Mouse (Mus musculus) left cerebral cortex, postnatal 36 days (tissue): Measurements from ENCODE around the gene Fam45a. TPM values are rescaled to one million over a fixed set of nuclear protein-coding genes. Genes with fewer than 3 reads are reported as not detected.
"Not testable (repeated sequence)": the region's sequence is repeated elsewhere in the genome, so short reads cannot be mapped to it uniquely, and the experiment has no call there.

ENCODE experiments used
- DNase-seq, 2 experiments: peaks; one replicate each; pipeline ENCODE4 v3.0.0; 2021 to 2022; ENCODE audit warnings: low spot score in 2 of 2, mixed read lengths in 1 of 2
- intact Hi-C: fragments of 180-260 bp; cut with DNase I; formaldehyde crosslinking; loops from one replicate; pipeline ENCODE4 v1.15.1; 2025
- microRNA-seq: library from miRNA; unstranded; fragments of <30 nt; microRNA quantifications from one replicate; pipeline ENCODE4 v1.2.0, GENCODE M21; 2022
- total RNA-seq, 2 experiments: library from RNA; stranded (reverse); gene quantifications; 2 replicates each; pipeline ENCODE4 v1.2.3; 2021

Fam45a gene
- total RNA-seq, 2 experiments from 2014 or later: 38.0 to 47.4 TPM

DNA sequence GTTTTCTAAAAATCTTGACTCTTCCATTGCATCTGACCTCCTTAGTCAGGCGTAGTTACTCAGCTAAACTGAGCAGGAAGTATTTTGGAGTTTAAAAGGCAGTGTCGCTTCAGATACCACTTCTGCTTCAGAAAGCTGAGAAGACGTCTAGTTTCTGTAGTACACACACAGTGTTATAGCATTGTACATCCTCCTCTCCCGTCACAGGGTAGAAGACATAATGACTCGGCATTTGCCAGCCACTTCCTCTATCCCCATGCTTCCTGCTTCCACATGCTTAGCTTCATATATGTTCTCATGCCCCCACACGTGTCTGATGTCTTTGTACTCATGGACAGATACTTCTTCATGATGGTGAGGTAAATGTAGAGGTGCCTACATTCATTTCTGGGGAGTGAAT, 7.3 kb downstream of the Fam45a start:
- intact Hi-C loops: no loop called here
- no peak for DNase-seq

- intact Hi-C loops: loop anchor here (10.0 kb wide), 1 partner anchor 63 kb away; no protein-coding TSS in a partner anchor
- peak; percentile 34 to 35 for DNase-seq
These were observed 26.4 kb downstream of the Fam45a start for GRCm38 (mm10) chr19:60837747-60838146.

GRCm38 (mm10) chr19:60843324-60843723, 31.9 kb downstream of the Fam45a start:
- intact Hi-C loops: no loop called here
- no peak for DNase-seq

GRCm38 (mm10) chr19:60845731-60846130, 34.3 kb downstream of the Fam45a start:
- intact Hi-C loops: no loop called here
- DNase-seq: no peak

- intact Hi-C loops: loop anchor here (10.0 kb wide), 1 partner anchor 364 kb away; the partner anchor contains the start of gene Csf2ra
- peak; percentile 88 to 91 for DNase-seq
These were observed 49.7 kb downstream of the Fam45a start, which contains the start of gene Sfxn4 for GRCm38 (mm10) chr19:60860868-60861700. TSS of gene Sfxn4 (minus strand) at chr19:60861479.

DNA sequence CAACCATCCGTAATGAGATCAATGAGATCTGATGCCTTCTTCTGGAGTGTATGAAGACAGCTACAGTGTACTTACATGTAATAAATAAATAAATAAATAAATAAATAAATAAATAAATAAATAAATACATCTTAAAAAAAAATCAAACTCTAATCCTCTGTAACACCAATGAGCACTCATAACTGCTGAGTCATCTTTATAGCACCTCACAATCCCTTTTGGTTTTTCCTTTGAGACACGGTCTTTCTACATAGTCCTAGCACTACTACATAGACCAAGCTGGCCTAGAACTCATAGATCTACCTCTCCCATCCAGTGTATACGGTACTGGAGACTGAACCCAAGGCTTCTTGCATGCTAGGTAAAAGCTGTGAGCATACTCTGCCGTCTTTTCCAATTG, 54.8 kb downstream of the Fam45a start:
- intact Hi-C loops: loop anchor here (10.0 kb wide), 1 partner anchor 359 kb away; the partner anchor contains the start of gene Csf2ra
- DNase-seq: not testable (repeated sequence)

- intact Hi-C loops: no loop called here
- no peak for DNase-seq
These were observed 59.1 kb downstream of the Fam45a start for GRCm38 (mm10) chr19:60870489-60870888.

DNA sequence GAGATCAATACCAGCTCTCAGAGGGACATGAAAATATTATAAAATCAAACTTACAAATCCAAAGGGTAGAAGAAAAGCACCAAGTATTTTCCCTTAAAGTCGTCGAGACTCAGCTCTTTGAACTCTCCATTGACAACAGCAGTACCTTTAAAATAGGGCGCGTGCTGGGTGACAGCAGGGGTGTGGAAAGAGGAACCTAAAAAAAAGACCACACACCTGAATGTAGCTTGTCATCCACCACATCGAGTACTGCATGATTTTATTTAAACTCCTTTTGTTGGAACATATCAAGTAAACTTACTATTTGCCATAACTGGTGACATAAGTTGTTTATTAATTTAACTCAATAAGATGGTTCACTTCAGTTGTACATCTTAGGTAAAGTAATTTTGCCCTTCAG, 60.0 kb downstream of the Fam45a start:
- DNase-seq: no peak
- intact Hi-C loops: no loop called here

DNA sequence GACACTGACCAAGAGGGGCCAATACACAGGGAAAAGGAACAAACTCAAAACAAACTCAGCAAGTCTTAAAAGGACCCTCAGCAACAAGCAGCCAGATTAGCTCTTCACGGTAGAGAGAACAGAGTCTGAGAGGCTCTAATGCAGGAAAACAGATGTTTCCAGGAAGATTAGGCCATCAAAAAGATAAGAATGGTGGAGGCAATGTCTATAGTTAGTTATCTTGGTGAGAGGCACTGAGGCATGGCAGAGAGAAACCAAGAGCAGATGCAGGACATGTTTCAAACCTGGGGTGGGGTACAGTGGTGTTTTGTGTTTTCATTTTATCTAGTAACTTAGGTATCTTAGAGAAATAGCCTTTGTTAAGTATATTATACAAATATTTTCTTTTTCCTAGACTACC, 60.9 kb downstream of the Fam45a start:
- intact Hi-C loops: no loop called here
- DNase-seq: no peak

DNA sequence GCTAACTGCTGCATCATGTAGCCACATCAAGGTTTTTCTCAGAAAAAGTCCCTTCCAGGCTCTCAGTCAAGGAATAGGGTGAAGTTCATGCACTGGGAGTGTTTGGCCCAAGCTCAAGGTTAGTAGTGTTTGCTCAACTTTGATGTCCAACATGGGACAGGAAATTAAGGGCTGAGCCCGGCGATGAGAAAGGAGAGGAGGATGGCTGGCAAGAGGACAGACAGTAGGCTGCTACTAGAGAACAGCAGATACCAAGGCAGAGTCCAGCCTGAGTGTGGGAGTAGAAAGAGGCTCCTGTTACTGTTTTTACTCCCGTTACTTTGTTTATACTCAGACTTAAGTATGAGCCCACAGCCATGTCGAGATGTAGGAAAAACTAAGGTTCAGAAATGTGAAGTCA, 62.1 kb downstream of the Fam45a start:
- intact Hi-C loops: no loop called here
- peak; percentile 9 to 15 for DNase-seq

DNA sequence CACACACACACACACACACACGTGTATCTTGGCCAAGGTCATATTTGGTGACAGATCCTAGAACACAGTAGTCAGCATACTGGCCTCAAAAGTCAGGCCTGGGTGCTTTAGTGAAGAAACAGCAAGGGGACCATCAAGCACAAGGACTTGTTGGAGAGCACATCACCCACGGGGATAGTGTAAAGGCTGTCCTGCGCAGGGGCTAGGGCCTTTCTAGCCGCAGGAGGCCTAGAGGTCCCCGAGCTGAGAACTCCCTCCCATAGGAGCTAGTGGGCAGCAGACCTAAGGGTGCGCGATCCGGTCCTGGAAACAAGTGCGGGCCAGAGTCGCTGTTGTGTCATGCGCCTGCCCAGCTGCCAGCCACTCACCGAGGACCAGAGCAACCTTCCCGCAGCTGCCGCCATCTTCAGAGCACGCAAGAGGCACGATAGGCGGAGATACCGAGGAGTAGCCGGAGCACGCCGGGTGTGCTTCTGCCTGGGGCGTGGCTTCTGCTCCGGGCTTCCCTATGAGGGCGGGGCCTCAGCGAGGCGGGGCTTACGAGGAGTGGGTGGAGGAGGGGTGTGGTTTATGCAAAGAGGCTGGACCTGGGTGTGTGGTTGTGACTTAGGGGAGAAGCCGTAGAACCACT, 62.8 kb downstream of the Fam45a start, which contains the start of gene Prdx3:
TSS of gene Prdx3 (minus strand) at position 493 of the 631 bp plus-strand sequence.
- DNase-seq: peak; percentile 89 to 91

DNA sequence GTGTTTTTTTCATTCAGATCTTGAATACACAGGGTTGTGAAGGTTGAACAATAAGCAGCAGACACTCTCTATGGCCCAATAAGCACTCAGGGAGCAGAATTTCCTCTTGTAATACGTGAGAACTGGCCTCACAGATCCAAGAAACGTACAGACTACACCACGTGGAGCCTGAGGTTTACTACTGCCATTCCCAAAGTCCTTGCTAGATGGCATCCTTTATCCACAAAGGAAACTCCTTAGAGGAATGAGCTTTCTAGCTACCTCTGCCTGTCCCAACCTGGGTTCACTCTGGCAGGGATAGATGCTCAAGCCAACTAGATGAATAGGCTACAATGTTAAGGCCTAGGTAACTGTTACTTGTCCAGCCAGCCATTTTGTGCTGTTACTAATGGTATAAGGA, 71.7 kb downstream of the Fam45a start:
- intact Hi-C loops: no loop called here
- peak; percentile 15 to 25 for DNase-seq

More for the DNA sequence above, 62.8 kb downstream of the Fam45a start, which contains the start of gene Prdx3:
- intact Hi-C loops: no loop called here

Small RNAs within 50 kb of the gene (microRNA-seq; reads per million reads assigned to microRNA genes)
- gene mmu-mir-3084-1: not detected

Other genes with a start within 250 kb of the Fam45a start
- gene Cacul1, start 230.6 kb upstream of the Fam45a start, total RNA-seq: 10 to 100 TPM; 45.6 to 54.5 TPM
- gene Nanos1, start 55.6 kb upstream of the Fam45a start, total RNA-seq: 10 to 100 TPM; 22.3 to 23.4 TPM
- gene Eif3a, start 20.9 kb upstream of the Fam45a start, total RNA-seq: 100 to 1,000 TPM in 1 of 2 experiments, 10 to 100 TPM in 1; 78.5 to 102 TPM
- gene Sfxn4, start 49.9 kb downstream of the Fam45a start, total RNA-seq: 10 to 100 TPM; 13.6 to 15.0 TPM
- 10 to 100 TPM; 71.9 to 74.9 TPM for gene Prdx3, start 63.0 kb downstream of the Fam45a start, total RNA-seq
- gene Grk5, start 78.2 kb downstream of the Fam45a start, total RNA-seq: 10 to 100 TPM; 15.6 to 15.9 TPM